9 mouse cellular contexts compared by ENCODE assay signal in the genomic region with DNA sequence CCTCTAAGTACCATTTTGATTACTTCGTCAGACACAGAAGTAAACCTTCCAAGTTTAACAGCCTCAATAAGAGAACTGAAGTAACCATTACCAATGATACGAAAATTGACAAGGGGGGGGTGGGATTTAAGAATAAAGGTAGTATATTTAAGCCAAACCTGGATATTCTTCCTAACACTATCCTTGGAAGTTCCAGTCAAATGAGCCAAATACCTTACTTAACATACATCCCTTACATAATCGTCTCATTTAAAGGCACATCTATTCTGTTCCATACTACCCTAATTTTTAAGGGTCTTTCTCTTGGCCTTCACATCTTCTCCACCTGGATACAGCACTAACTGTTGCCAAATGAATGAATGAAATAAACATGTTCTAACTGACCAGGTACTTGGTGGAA. TPM values are rescaled to one million over a fixed set of nuclear protein-coding genes. Genes with fewer than 3 reads are reported as not detected.
DNase-seq lines count a peak whose midpoint lies in the region; ATAC-seq and TF ChIP-seq lines count a peak whose summit lies in the region.
"Had no signal": no experiment of that assay in that cellular context is flagged by ENCODE, and none has a peak within 500 bp of the region (broad histone marks: within the 10 kb centered on the region; RNA-seq: fewer than 3 reads in every experiment).

No protein-coding gene starts in this region.

- no peak for TF ChIP-seq POLR2A in cortical plate, adult 2 months (IDR thresholded peaks at IDR 0.05; ENCODE audit: extremely low read depth, insufficient read depth, low read length)

- peak overlapping the region; percentile 70 for H3K4me2 ChIP-seq in kidney, embryonic 15.5 days
- peak overlapping the region; percentile 76 for H3K4me2 ChIP-seq in hindbrain, postnatal 0 days (ENCODE audit: low read depth, low read length)
- H3K4me2 ChIP-seq in midbrain, embryonic 16.5 days (ENCODE audit: low read length) = peak overlapping the region; percentile 64

- DNase-seq in kidney, adult 18-20 months = no peak
- DNase-seq in hindbrain, postnatal 0 days (ENCODE audit: low spot score) = no peak
- DNase-seq in adrenal gland, postnatal 25 days = no peak
- no peak for DNase-seq in urinary bladder, postnatal 10 days (ENCODE audit: low spot score)
- DNase-seq in layer of hippocampus, postnatal 36 days = no peak

- H3K36me3 ChIP-seq in kidney, embryonic 15.5 days = no peaks in the 10 kb centered on the region
- H3K36me3 ChIP-seq in hindbrain, postnatal 0 days (ENCODE audit: insufficient read depth, low read length) = no peaks in the 10 kb centered on the region
- H3K36me3 ChIP-seq in midbrain, embryonic 16.5 days (ENCODE audit: control insufficient read depth, insufficient read depth, low read length) = no peaks in the 10 kb centered on the region

- peak overlapping the region; percentile 94; the same call in 1 of the 2 replicates for H3K27ac ChIP-seq in kidney, embryonic 15.5 days
- peak overlapping the region; percentile 80; the same call in 1 of the 2 replicates for H3K27ac ChIP-seq in cortical plate, adult 2 months (ENCODE audit: insufficient read depth, low read length)
- no peak overlapping the region for H3K27ac ChIP-seq in hindbrain, postnatal 0 days
- no peak overlapping the region for H3K27ac ChIP-seq in midbrain, embryonic 16.5 days (ENCODE audit: low read length)

- H3K4me1 ChIP-seq in kidney, embryonic 15.5 days = peaks cover 15% of the 10 kb centered on the region
- peaks cover 7% of the 10 kb centered on the region; the same call in 1 of the 2 replicates for H3K4me1 ChIP-seq in cortical plate, adult 2 months (ENCODE audit: control insufficient read depth, insufficient read depth, low read length)
- peaks cover 12% of the 10 kb centered on the region; the same call in 1 of the 2 replicates for H3K4me1 ChIP-seq in hindbrain, postnatal 0 days (ENCODE audit: insufficient read depth, low read length)
- H3K4me1 ChIP-seq in midbrain, embryonic 16.5 days (ENCODE audit: control insufficient read depth, insufficient read depth, low read length) = peaks cover 23% of the 10 kb centered on the region

- 31% methylated on average over 3 of the region's 3 CpGs for WGBS in kidney, embryonic 15.5 days
- WGBS in hindbrain, postnatal 0 days = 27% methylated on average over 3 of the region's 3 CpGs
- 40% methylated on average over 3 of the region's 3 CpGs for WGBS in midbrain, embryonic 16.5 days

- no peak for ATAC-seq in kidney, embryonic 15.5 days (replicated peaks; ENCODE audit: low FRiP score)
- no peak for ATAC-seq in hindbrain, postnatal 0 days
- no peak for ATAC-seq in midbrain, embryonic 16.5 days

- TF ChIP-seq CTCF in cortical plate, adult 2 months (IDR thresholded peaks at IDR 0.05; ENCODE audit: extremely low read depth, insufficient read depth, low read length) = no peak
- TF ChIP-seq CTCF in hindbrain, postnatal 0 days (IDR thresholded peaks at IDR 0.05; ENCODE audit: low read depth) = no peak

- H3K9ac ChIP-seq in kidney, embryonic 15.5 days = peak overlapping the region; percentile 85
- H3K9ac ChIP-seq in hindbrain, postnatal 0 days (replicated peaks; ENCODE audit: low read length) = peak overlapping the region; percentile 91
- H3K9ac ChIP-seq in midbrain, embryonic 16.5 days (ENCODE audit: low read depth, low read length) = peak overlapping the region; percentile 89

- H3K27me3 ChIP-seq in kidney, embryonic 15.5 days = peaks cover 19% of the 10 kb centered on the region
- H3K27me3 ChIP-seq in hindbrain, postnatal 0 days (ENCODE audit: insufficient read depth, low read length) = no peaks in the 10 kb centered on the region
- H3K27me3 ChIP-seq in midbrain, embryonic 16.5 days (ENCODE audit: control insufficient read depth, insufficient read depth, low read depth, low read length) = peaks cover 8% of the 10 kb centered on the region

- peak overlapping the region; percentile 93 for H3K4me3 ChIP-seq in kidney, embryonic 15.5 days (replicated peaks)
- H3K4me3 ChIP-seq in cortical plate, adult 2 months (ENCODE audit: insufficient read depth, low read length) = peak overlapping the region; percentile 97
- H3K4me3 ChIP-seq in hindbrain, postnatal 0 days (ENCODE audit: low read length) = peak overlapping the region; percentile 96
- H3K4me3 ChIP-seq in midbrain, embryonic 16.5 days (ENCODE audit: low read depth, low read length) = peak overlapping the region; percentile 73

- no peaks in the 10 kb centered on the region for H3K9me3 ChIP-seq in kidney, embryonic 15.5 days (replicated peaks)
- no peaks in the 10 kb centered on the region for H3K9me3 ChIP-seq in hindbrain, postnatal 0 days (ENCODE audit: low read length)
- no peaks in the 10 kb centered on the region for H3K9me3 ChIP-seq in midbrain, embryonic 16.5 days (replicated peaks; ENCODE audit: control insufficient read depth, low read length, poor library complexity, severe bottlenecking)

RNA-seq across cellular contexts. Expression of gene Mapk8, which starts 1.0 kb away (rescaled TPM):
- 17.8 and 19.9 TPM in 2 replicates for polyA plus RNA-seq in kidney, embryonic 15.5 days (2015; fragmentation: Nextera tagmentation; extraction: Ambion mirVana)
- polyA plus RNA-seq in cortical plate, adult 2 months (2012; rRNA removed) = 62.8 and 63.3 TPM in 2 replicates
- total RNA-seq in hindbrain, postnatal 0 days (2014; rRNA removed) = 67.0 and 92.9 TPM in 2 replicates
- 30.6 and 30.8 TPM in 2 replicates for polyA plus RNA-seq in hindbrain, postnatal 0 days (2015; fragmentation: Nextera tagmentation; extraction: Ambion mirVana)
- polyA plus RNA-seq in midbrain, embryonic 16.5 days (2015; fragmentation: Nextera tagmentation; extraction: Ambion mirVana) = 31.2 and 35.1 TPM in 2 replicates
- 22.3 and 26.9 TPM in 2 replicates for total RNA-seq in adrenal gland, postnatal 25 days (2021)
- total RNA-seq in layer of hippocampus, postnatal 36 days (2021) = 10 to 100 TPM; 83.3 to 88.5 TPM

RNA-seq across cellular contexts. Expression of gene Frmpd2, which starts 25.5 kb away (rescaled TPM):
- 0.05 TPM in 1 of 2 replicates, not detected in the other for polyA plus RNA-seq in kidney, embryonic 15.5 days (2015; fragmentation: Nextera tagmentation; extraction: Ambion mirVana)
- 0.49 and 1.0 TPM in 2 replicates for polyA plus RNA-seq in cortical plate, adult 2 months (2012; rRNA removed)
- 0.31 and 0.97 TPM in 2 replicates for total RNA-seq in hindbrain, postnatal 0 days (2014; rRNA removed)
- 0.13 and 0.44 TPM in 2 replicates for polyA plus RNA-seq in hindbrain, postnatal 0 days (2015; fragmentation: Nextera tagmentation; extraction: Ambion mirVana)
- 0.22 and 0.48 TPM in 2 replicates for polyA plus RNA-seq in midbrain, embryonic 16.5 days (2015; fragmentation: Nextera tagmentation; extraction: Ambion mirVana)
- total RNA-seq in adrenal gland, postnatal 25 days (2021) = not detected in 2 replicates
- 1 to 10 TPM in 1 of 2 experiments, under 1 TPM in 1; 0.42 to 1.0 TPM for total RNA-seq in layer of hippocampus, postnatal 36 days (2021)
- total RNA-seq: neutrophil, adult 5-6 weeks had no signal

Comparison
In these comparisons a context has a peak if more than half of its experiments do, and no peak if none do; other contexts are left out.
1. H3K27ac ChIP-seq: peak in kidney, embryonic 15.5 days (single experiment) and cortical plate, adult 2 months (single experiment); none in hindbrain, postnatal 0 days (single experiment) and midbrain, embryonic 16.5 days (single experiment).
2. Peak in every context shown above with its lines, with median percentiles within 50 percentile points of each other: H3K4me2 ChIP-seq, H3K4me3 ChIP-seq and H3K9ac ChIP-seq.